Mouse (Mus musculus): Measurements from ENCODE around the gene Kif1a. TPM values are rescaled to one million over a fixed set of nuclear protein-coding genes. Genes with fewer than 3 reads are reported as not detected.
"Not testable (repeated sequence)": the region's sequence is repeated elsewhere in the genome, so short reads cannot be mapped to it uniquely, and the experiment has no call there.

The Kif1a gene
- polyA plus RNA-seq, 1 experiment from 2014 or later = 8.6 TPM

GRCm38 (mm10) chr1:92981056-92981845, 120.5 kb downstream of the Kif1a start:
- no peak for TF ChIP-seq CTCF (IDR thresholded peaks at IDR 0.05; ENCODE audit: low read depth)

GRCm38 (mm10) chr1:92979073-92979602, 122.6 kb downstream of the Kif1a start:
- no peak overlapping the region for H3K4me3 ChIP-seq (ENCODE audit: low read depth, low read length)
- H3K27me3 ChIP-seq (ENCODE audit: insufficient read depth, low read length) = no peaks in the 10 kb centered on the region
- no peak overlapping the region for H3K27ac ChIP-seq (ENCODE audit: low read depth)
- ATAC-seq (ENCODE audit: insufficient read depth) (peak; percentile 6; the same call in 1 of the 2 replicates), DNase-seq (peak; percentile 10)
- no peaks in the 10 kb centered on the region for H3K36me3 ChIP-seq (ENCODE audit: insufficient read depth)
- H3K9me3 ChIP-seq (ENCODE audit: low read depth, low read length) = no peaks in the 10 kb centered on the region
- peaks cover 5% of the 10 kb centered on the region for H3K4me1 ChIP-seq (ENCODE audit: insufficient read depth)
- H3K9ac ChIP-seq = no peak overlapping the region
- H3K4me2 ChIP-seq = no peak overlapping the region
- 7% methylated on average over 11 of the region's 11 CpGs for WGBS
- TF ChIP-seq CTCF (IDR thresholded peaks at IDR 0.05; ENCODE audit: low read depth) = no peak

More at GRCm38 (mm10) chr1:92981056-92981845, 120.5 kb downstream of the Kif1a start:
- H3K4me1 ChIP-seq (ENCODE audit: insufficient read depth) = peaks cover 5% of the 10 kb centered on the region
- no peaks in the 10 kb centered on the region for H3K9me3 ChIP-seq (ENCODE audit: low read depth, low read length)
- ATAC-seq (ENCODE audit: insufficient read depth) (no peak), DNase-seq (peak; percentile 7)
- H3K4me2 ChIP-seq = no peak overlapping the region
- no peaks in the 10 kb centered on the region for H3K27me3 ChIP-seq (ENCODE audit: insufficient read depth, low read length)
- H3K4me3 ChIP-seq (ENCODE audit: low read depth, low read length) = no peak overlapping the region
- 73% methylated on average over 7 of the region's 7 CpGs for WGBS
- H3K27ac ChIP-seq (ENCODE audit: low read depth) = no peak overlapping the region
- no peak overlapping the region for H3K9ac ChIP-seq
- H3K36me3 ChIP-seq (ENCODE audit: insufficient read depth) = no peaks in the 10 kb centered on the region

- WGBS = 24% methylated on average over 7 of the region's 7 CpGs
- H3K4me3 ChIP-seq (ENCODE audit: low read depth, low read length) = no peak overlapping the region
- DNase-seq (peak; percentile 5), ATAC-seq (ENCODE audit: insufficient read depth) (no peak)
- H3K36me3 ChIP-seq (ENCODE audit: insufficient read depth) = no peaks in the 10 kb centered on the region
- no peaks in the 10 kb centered on the region for H3K9me3 ChIP-seq (ENCODE audit: low read depth, low read length)
- no peak overlapping the region for H3K27ac ChIP-seq (ENCODE audit: low read depth)
- H3K27me3 ChIP-seq (ENCODE audit: insufficient read depth, low read length) = no peaks in the 10 kb centered on the region
- TF ChIP-seq CTCF (IDR thresholded peaks at IDR 0.05; ENCODE audit: low read depth) = no peak
- H3K4me2 ChIP-seq = no peak overlapping the region
- H3K9ac ChIP-seq = no peak overlapping the region
- peaks cover 5% of the 10 kb centered on the region for H3K4me1 ChIP-seq (ENCODE audit: insufficient read depth)
Observed at GRCm38 (mm10) chr1:92978645-92979044, 123.1 kb downstream of the Kif1a start.

GRCm38 (mm10) chr1:92976141-92976566, 125.6 kb downstream of the Kif1a start:
- H3K4me1 ChIP-seq (ENCODE audit: insufficient read depth) = peaks cover 5% of the 10 kb centered on the region
- WGBS = 14% methylated on average over 6 of the region's 6 CpGs
- H3K9ac ChIP-seq = no peak overlapping the region
- no peaks in the 10 kb centered on the region for H3K27me3 ChIP-seq (ENCODE audit: insufficient read depth, low read length)
- peak; percentile 21 for DNase-seq
- no peaks in the 10 kb centered on the region for H3K9me3 ChIP-seq (ENCODE audit: low read depth, low read length)
- no peak overlapping the region for H3K27ac ChIP-seq (ENCODE audit: low read depth)
- no peaks in the 10 kb centered on the region for H3K36me3 ChIP-seq (ENCODE audit: insufficient read depth)
- no peak overlapping the region for H3K4me3 ChIP-seq (ENCODE audit: low read depth, low read length)
- no peak for TF ChIP-seq CTCF (IDR thresholded peaks at IDR 0.05; ENCODE audit: low read depth)
- no peak overlapping the region for H3K4me2 ChIP-seq
- ATAC-seq (ENCODE audit: insufficient read depth) = peak; percentile 43

GRCm38 (mm10) chr1:92972854-92973253, 128.9 kb downstream of the Kif1a start:
- H3K4me2 ChIP-seq = no peak overlapping the region
- H3K27me3 ChIP-seq (ENCODE audit: insufficient read depth, low read length) = no peaks in the 10 kb centered on the region
- no peaks in the 10 kb centered on the region for H3K36me3 ChIP-seq (ENCODE audit: insufficient read depth)
- no peaks in the 10 kb centered on the region; the same call in 1 of the 2 replicates for H3K4me1 ChIP-seq (ENCODE audit: insufficient read depth)
- no peaks in the 10 kb centered on the region for H3K9me3 ChIP-seq (ENCODE audit: low read depth, low read length)
- DNase-seq = peak; percentile 74
- H3K4me3 ChIP-seq (ENCODE audit: low read depth, low read length) = no peak overlapping the region
- no peak overlapping the region for H3K27ac ChIP-seq (ENCODE audit: low read depth)
- ATAC-seq (ENCODE audit: insufficient read depth) = no peak; the same call in 1 of the 2 replicates
- H3K9ac ChIP-seq = no peak overlapping the region
- no peak for TF ChIP-seq CTCF (IDR thresholded peaks at IDR 0.05; ENCODE audit: low read depth)
- 33% methylated on average over 1 of the region's 1 CpGs for WGBS

GRCm38 (mm10) chr1:92971879-92972795, 129.6 kb downstream of the Kif1a start:
- ATAC-seq (ENCODE audit: insufficient read depth) = no peak
- no peak overlapping the region for H3K4me3 ChIP-seq (ENCODE audit: low read depth, low read length)
- no peak overlapping the region for H3K9ac ChIP-seq
- H3K36me3 ChIP-seq (ENCODE audit: insufficient read depth) = no peaks in the 10 kb centered on the region
- H3K27me3 ChIP-seq (ENCODE audit: insufficient read depth, low read length) = no peaks in the 10 kb centered on the region
- 82% methylated on average over 7 of the region's 7 CpGs for WGBS
- no peak overlapping the region for H3K27ac ChIP-seq (ENCODE audit: low read depth)
- H3K4me1 ChIP-seq (ENCODE audit: insufficient read depth) = no peaks in the 10 kb centered on the region; the same call in 1 of the 2 replicates
- H3K4me2 ChIP-seq = no peak overlapping the region
- TF ChIP-seq CTCF (IDR thresholded peaks at IDR 0.05; ENCODE audit: low read depth) = no peak
- DNase-seq = no peak
- H3K9me3 ChIP-seq (ENCODE audit: low read depth, low read length) = no peaks in the 10 kb centered on the region

GRCm38 (mm10) chr1:92970791-92971190, 131.0 kb downstream of the Kif1a start:
- not testable (repeated sequence) for DNase-seq; H3K36me3 ChIP-seq (ENCODE audit: insufficient read depth); H3K27me3 ChIP-seq (ENCODE audit: insufficient read depth, low read length); H3K4me3 ChIP-seq (ENCODE audit: low read depth, low read length); H3K4me2 ChIP-seq; ATAC-seq (ENCODE audit: insufficient read depth); H3K9me3 ChIP-seq (ENCODE audit: low read depth, low read length); H3K27ac ChIP-seq (ENCODE audit: low read depth); H3K9ac ChIP-seq; H3K4me1 ChIP-seq (ENCODE audit: insufficient read depth)
- 81% methylated on average over 6 of the region's 6 CpGs for WGBS

Other genes starting within 250 kb of the Kif1a start
- 0.20 and 0.41 TPM in 2 replicates for gene Ankmy1, start 199.0 kb downstream of the Kif1a start, polyA plus RNA-seq (2014; fragmentation: Nextera tagmentation; extraction: Ambion mirVana)
- gene Dusp28, start 195.0 kb downstream of the Kif1a start, polyA plus RNA-seq (2014; fragmentation: Nextera tagmentation; extraction: Ambion mirVana) = 6.9 and 8.9 TPM in 2 replicates
- 34.8 and 43.3 TPM in 2 replicates for gene Rnpepl1, start 191.2 kb downstream of the Kif1a start, polyA plus RNA-seq (2014; fragmentation: Nextera tagmentation; extraction: Ambion mirVana)
- gene Capn10, start 167.6 kb downstream of the Kif1a start, polyA plus RNA-seq (2014; fragmentation: Nextera tagmentation; extraction: Ambion mirVana) = 22.2 and 26.8 TPM in 2 replicates
- gene Gpr35, start 151.1 kb downstream of the Kif1a start, polyA plus RNA-seq (2014; fragmentation: Nextera tagmentation; extraction: Ambion mirVana) = 0.19 and 0.50 TPM in 2 replicates
- gene Aqp12, start 95.6 kb downstream of the Kif1a start, polyA plus RNA-seq (2014; fragmentation: Nextera tagmentation; extraction: Ambion mirVana) = not detected in 2 replicates
- 0.27 TPM in 1 of 2 replicates, not detected in the other for gene Agxt, start 33.3 kb upstream of the Kif1a start, polyA plus RNA-seq (2014; fragmentation: Nextera tagmentation; extraction: Ambion mirVana)
- 9.5 TPM in 2 replicates for gene 2310007B03Rik, start 59.0 kb upstream of the Kif1a start, polyA plus RNA-seq (2014; fragmentation: Nextera tagmentation; extraction: Ambion mirVana)
- 2.8 and 3.7 TPM in 2 replicates for gene Crocc2, start 66.8 kb upstream of the Kif1a start, polyA plus RNA-seq (2014; fragmentation: Nextera tagmentation; extraction: Ambion mirVana)
- 27.8 and 30.1 TPM in 2 replicates for gene Sned1, start 133.9 kb upstream of the Kif1a start, polyA plus RNA-seq (2014; fragmentation: Nextera tagmentation; extraction: Ambion mirVana)
- 27.1 and 28.2 TPM in 2 replicates for gene Mterf4, start 204.0 kb upstream of the Kif1a start, polyA plus RNA-seq (2014; fragmentation: Nextera tagmentation; extraction: Ambion mirVana)
- gene Ppp1r7, start 240.9 kb upstream of the Kif1a start, polyA plus RNA-seq (2014; fragmentation: Nextera tagmentation; extraction: Ambion mirVana) = 69.5 and 76.5 TPM in 2 replicates
- 20.0 and 20.9 TPM in 2 replicates for gene Pask, start 241.5 kb upstream of the Kif1a start, polyA plus RNA-seq (2014; fragmentation: Nextera tagmentation; extraction: Ambion mirVana)

All from lung, embryonic 14.5 days (tissue).